Mouse (Mus musculus): ENCODE measurements around the gene Gm45837.

- no peak for TF ChIP-seq CTCF (conservative IDR thresholded peaks at IDR 0.05; ENCODE audit: low read length)
- TF ChIP-seq POU5F1 (IDR thresholded peaks at IDR 0.05; ENCODE audit: borderline replicate concordance, low read length) = no peak
- no peak for TF ChIP-seq NANOG (IDR thresholded peaks at IDR 0.05; ENCODE audit: borderline replicate concordance, low read length)
These were observed 55.9 kb downstream of the Gm45837 start for GRCm38 (mm10) chr7:101466581-101467081.

All from E14TG2a.4 (cell line).